Mouse (Mus musculus) ovary, postnatal 10 days (tissue): Measurements from ENCODE around the gene Mkrn2os.
"Not testable (repeated sequence)": the region's sequence is repeated elsewhere in the genome, so short reads cannot be mapped to it uniquely, and the experiment has no call there.

Experiments used
- DNase-seq: peaks from one replicate; pipeline ENCODE4 v3.0.0; 2022; ENCODE audit warnings: low spot score

Mkrn2os gene

DNA sequence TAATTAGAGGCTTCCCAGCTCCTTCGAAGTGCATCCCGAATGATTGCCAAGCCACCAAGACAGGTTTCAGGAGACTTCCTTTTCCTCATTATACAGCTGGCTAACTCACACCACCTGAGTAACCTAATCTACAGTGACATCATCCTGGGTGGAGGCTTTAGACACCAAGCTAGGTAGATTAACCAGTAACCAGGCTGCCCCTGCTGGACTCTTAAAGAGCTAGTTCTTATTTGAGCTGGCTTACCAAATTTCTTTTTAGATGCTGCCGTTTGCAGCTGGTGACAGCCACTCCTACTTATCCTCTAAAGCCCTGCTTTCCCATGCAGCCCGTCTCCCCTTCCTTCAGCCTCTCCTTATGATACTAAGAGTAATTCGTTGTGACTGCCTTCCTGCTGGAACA, at the start of gene Mkrn2os:
Gene Mkrn2os, minus strand, starts transcription at position 119 of the 400 bp plus-strand sequence.
- DNase-seq: no peak

DNA sequence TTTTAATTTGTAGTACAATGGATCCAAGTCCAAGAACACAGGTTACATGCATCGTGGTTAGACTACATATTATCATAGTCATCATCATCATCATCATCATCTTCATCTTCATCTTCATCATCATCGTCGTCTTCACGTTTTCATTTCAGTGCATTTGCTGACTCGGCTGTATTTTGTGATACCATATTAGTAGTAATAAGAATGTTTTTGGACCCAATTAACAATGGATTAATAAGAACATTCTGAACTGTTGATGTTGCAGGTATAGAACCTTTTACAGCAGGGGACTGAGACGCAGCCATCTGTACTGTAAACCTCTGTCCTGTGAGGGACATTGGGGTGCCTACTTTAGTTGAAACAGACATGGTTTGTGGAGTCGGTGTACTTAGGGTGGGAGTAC, 45.8 kb upstream of the Mkrn2os start:
- not testable (repeated sequence) for DNase-seq

- DNase-seq: no peak
These were observed 41.6 kb upstream of the Mkrn2os start for GRCm38 (mm10) chr6:115634015-115634414.

DNA sequence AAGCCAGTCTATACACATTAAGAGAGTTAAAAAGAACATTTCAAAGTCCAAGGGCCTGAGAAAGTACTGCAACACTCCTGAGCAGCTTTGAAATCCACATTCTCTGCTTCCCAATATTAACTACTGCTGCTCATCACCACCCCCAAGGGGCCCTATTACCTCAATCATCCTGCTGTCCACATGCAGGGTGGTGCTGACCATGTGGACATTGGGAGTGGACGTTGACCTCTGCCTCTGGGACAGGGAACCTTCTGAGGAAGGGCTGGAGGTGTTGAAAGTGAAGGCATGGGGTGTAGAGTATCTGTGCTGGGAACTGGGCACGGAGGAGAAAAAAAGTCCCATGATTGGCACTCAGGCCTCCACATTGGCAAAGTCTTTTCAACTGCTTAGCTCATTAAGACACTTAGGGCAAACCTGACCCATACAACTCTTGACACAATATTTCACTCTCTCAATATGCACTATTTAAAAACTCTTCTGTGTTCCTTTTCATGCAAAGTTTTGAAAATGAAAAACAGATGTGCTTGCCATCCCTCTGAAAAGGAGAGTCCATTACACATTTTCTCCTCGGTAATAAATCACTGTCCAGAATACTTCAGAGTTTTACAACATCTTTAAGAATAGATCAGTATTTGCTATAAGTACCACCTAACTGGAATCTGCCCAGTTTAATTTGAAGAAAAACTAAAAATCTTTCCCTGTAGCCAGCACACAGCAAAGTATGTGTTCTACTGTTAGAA, 38.9 kb upstream of the Mkrn2os start:
- DNase-seq: no peak

- DNase-seq: no peak
These were observed 33.7 kb upstream of the Mkrn2os start for GRCm38 (mm10) chr6:115626121-115626520.

DNA sequence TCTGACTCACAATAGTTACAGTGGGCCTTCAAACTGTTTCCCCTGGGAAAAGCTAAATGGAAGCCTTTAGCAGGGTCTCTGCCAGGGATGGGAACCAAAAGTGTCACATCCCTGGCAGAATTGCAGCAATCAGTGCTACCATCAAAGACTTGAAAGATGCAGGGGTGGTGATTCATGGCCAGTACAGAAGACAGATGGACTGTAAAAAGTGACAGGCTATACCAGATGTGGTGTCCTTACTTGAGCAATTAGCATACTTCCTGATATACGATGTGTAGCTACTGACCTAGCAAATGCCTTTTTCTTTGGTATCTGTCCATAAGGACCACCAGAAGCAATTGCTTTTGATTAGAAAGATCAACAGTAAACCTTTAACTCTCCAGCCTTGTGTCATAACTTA, 28.6 kb upstream of the Mkrn2os start:
- DNase-seq: no peak

DNA sequence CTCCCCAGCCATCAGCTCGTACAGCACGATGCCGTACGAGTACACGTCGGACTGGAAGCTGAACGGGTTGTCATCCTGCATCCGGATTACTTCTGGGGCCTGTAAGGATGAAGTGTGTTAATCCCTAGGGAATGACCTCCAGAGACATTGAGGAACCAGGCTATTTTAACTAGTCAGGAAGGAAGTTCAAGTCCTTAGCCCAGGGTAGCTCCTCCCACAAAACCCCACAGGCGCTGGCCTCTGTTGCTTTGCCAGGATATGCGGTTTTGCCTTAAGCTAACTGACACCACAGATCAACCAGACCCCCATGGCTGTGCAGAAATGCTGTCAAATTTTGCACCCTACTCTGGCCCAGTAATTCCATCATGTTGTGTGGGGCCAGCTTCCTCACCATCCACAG, 27.4 kb upstream of the Mkrn2os start:
- DNase-seq: no peak

DNA sequence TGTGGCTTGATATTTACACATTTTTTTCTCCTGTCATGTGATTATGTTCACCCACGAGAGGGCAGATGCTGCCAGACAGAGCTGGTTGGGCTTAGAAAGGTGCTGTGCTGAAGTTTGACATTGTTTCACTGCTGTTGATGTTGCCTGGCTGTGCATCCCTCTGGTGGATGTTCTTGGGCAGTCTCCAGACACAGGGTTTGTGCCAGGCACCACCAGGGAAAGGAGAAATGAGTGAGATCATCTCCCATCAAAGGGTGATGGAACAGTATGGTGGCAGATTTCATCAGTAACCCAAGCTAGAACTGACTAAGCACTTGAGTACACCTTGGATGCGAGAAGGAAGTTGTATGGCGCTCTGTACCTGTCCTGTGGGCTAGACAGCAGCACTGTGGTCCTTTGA, 23.6 kb upstream of the Mkrn2os start:
- DNase-seq: no peak

GRCm38 (mm10) chr6:115613793-115614192, 21.4 kb upstream of the Mkrn2os start:
- no peak for DNase-seq

DNA sequence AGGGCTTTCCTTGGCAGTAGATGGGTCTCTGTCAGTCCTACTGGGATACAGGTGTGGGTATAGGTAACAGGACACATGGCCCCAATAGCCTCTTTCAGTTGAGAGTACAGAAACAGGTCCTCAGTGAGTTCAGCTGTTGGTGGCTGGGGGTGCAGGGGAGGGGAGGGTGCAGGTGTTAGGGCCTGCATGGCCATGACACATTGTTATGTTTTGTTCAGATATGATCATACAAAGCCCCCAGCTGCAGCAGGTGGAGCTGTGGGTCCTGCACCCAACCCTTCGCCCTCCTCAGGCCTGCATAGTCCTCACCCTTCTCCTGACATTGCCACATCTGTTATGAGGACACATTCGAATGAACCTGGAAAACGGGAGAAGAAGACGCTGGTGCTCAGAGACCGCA, 17.9 kb upstream of the Mkrn2os start:
- DNase-seq: no peak

DNA sequence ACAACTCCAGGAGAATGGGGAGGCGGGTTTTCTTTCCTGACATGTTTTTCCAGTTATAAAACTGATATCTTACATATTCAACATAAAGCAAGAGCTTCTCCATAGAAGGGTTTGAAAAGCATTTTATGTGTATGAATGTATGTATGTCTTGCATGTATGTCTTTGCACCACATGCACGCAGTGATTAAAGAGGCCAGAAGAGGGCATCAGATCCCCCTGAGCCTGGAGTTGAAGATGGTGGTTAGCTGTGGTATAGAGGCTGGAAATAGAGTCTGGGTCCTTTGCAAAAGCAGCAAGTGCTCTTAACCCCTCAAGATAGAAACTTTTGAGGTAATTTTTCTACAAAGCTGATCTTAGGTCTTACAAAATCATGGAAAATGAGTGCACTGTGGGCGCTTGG, 16.7 kb upstream of the Mkrn2os start:
- DNase-seq: no peak

GRCm38 (mm10) chr6:115607429-115607828, 15.1 kb upstream of the Mkrn2os start:
- no peak for DNase-seq

- DNase-seq: no peak
These were observed 14.1 kb upstream of the Mkrn2os start for GRCm38 (mm10) chr6:115606461-115606860.

DNA sequence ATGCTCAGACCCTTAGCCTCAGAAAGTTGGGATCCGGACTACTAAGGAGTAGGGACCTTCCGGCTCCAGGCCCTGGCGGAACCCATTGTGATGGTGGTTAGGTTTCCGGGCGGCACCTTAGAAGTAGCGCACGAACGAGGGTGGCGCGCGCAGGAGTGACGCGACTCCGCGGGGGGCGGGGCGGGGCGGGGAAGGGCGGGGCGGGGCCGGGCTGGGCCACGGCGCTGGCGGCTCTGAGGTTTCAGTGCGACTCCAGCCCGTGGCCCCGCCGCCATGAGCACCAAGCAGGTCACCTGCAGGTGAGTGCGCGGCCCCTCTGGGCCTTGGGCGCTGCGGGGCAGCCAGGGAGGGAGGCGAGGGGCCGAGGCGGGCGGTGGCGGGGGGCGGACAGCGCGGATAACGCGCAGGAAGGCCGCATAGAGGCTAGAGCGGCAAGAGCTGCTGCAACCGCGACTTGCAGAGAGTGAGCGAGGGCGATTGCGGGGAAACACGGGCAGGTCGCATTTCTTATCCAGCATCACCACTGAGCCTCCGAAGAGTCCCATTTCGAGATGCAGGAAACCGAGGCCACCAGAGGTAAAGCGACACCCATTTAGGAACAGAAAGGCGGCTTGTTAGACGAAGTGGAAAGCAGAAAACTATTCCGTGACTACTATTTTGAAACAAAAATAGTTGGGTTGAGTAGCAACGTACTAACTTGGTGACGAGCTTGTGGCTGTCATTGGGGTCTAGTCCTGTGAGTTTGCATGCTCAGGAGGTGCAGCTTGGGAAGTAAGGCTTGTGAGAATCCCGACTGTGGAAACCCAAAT, 9.5 kb upstream of the Mkrn2os start, which contains the start of gene Mkrn2:
Gene Mkrn2, plus strand, starts transcription at position 188 of the 809 bp plus-strand sequence.
- peak; percentile 76 for DNase-seq

GRCm38 (mm10) chr6:115601322-115601714, 8.9 kb upstream of the Mkrn2os start:
- no peak for DNase-seq

DNA sequence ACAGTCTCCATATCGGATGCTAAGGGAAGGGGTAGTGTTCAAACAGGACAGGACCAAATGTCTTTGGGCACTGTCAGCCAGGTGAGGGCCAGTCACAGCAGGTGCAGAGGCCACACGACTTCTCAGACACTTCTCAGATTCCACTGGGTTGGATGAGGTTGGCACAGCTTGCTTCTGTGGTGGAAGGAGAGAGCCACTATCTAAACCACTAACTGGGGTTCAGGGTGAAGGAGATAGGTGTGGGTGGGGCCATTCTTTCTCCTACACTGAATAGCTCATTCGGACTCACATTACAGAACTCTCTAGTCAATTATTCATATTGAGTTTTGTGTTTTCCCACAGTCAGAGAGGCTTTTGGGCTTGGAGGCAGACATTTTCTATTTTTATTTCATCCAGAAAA, 3.3 kb upstream of the Mkrn2os start:
- DNase-seq: no peak

DNA sequence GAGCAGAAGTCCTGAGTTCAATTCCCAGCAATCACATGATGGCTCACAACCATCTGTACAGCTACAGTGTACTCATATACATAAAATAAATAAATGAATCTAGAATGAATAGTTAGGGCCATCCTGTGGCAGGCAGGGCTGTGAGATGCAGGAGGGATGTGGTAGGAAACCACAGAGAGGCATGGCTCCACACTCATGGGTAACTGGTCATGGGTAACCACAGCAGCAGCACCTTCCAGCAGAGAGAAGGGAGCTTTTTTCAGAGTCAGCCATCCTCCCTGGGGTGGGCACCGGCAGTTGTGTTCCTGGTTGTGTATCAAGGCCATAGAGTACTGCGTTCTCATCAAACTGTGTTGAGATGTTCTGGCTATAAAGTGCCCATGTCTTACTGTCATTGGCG, 2.1 kb upstream of the Mkrn2os start:
- no peak for DNase-seq

- DNase-seq: no peak
These were observed 876 bp upstream of the Mkrn2os start for GRCm38 (mm10) chr6:115593252-115593651.

DNA sequence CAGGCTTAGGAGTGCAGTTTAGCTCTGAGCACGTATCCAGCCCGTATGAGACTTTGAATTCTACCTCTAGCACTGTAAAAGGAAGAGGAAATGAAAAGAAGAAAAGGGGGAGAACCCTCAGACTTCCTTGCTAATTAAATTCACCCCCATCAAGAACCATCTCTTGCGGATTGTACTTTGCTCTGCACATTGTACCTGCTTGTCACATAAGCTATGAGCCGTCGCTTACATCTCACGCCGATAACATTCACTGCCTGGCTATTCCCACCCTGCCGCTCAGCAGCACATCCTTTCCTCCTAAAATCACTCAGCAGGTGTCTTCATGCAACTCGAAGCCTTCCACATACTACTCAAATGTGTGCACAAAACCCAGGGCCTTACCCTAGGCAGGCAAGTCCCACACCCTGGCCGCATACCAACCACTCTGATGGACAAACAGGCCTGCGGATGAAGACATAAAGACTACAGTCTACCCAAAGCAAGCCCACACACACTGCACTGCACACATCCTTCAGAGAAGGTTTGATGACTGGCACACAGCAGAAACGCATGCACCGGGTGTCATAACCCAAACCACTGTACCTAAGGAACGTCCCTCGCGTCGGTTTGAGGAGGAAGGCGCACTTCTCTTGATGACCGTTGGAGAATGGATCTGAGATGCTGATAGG, 550 bp downstream of the Mkrn2os start:
- DNase-seq: no peak

DNA sequence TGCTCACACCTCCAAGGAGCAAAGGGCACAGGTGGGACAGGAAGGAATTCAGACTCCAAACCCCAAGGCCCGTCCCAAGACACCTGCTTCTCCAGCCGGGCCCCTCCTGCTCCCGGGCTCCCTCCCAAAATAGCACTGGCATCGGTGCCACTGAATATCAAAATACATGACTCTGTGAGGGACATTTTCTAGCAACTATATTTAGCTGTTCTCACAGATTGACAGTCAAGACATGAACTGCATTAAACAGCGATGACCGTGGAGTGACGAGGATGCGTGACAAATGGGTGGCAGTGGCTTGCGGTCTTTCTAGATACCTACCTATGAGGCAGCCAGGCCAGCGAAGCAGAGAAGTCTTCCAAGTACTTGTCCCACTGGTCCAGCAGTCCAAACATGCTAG, 6.1 kb downstream of the Mkrn2os start:
- no peak for DNase-seq

GRCm38 (mm10) chr6:115584176-115584575, 8.2 kb downstream of the Mkrn2os start:
- no peak for DNase-seq

DNA sequence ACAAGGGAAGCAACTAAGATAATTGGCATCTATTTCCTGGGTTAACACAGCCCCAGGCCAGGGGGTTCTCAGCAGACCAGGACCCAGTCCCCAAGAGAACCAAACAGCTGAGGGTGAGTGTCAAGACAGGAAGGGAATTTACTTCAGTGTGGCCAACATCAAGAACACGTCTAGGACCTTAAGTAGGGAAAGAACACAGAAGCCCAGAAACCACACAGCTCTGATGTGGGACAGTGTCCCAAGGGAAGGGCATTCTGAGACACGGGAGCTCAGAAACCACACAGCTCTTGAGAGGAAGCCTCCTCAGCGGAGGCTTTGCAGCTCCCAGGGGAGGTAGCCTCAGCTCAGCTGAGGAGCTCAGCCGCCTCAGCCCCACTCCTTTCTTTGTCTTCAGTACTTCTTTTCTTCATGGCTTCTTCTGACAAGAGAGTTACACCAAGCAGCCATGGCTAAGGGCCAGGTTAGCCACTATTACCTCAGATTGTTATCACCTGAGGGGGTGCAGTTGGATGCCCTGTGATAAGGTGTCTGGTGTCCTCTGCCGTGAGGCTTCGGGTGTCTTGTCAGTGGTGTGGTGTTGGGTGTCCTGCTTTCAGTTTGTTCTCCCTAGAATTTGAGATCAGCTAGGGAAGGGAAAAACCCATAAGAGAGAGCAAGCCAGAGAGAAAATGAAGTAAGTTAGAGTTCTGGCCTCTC, 8.8 kb downstream of the Mkrn2os start:
- DNase-seq: no peak
